ENCODE assay signal across 8 mouse cellular contexts in the genomic region with DNA sequence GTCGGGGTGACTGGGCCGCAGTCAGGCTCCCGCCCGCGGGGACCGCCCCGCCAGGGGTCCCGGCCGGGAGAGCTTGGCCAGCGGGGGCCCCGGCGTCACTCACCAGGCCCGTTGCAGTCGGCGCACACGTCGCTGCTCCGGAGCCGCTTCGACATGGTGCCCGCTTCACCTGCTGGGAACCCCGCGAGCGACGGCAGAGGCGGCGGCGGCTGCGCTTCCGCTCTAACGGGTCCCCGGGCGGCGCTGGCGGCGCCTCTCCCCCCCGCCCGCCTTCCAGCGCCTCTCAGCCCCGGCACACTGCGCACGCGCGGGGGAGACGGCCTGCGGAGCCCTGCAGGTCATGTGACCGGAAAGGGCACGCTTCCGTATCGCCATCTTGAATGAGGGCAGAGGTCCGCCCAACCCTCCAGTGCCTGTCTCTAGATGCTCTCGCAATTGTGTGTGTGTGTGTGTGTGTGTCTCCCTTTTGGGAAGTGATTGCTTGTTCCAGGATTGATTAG. TPM values are rescaled to one million over a fixed set of nuclear protein-coding genes. Genes with fewer than 3 reads are reported as not detected.
DNase-seq lines count a peak whose midpoint lies in the region; ATAC-seq and TF ChIP-seq lines count a peak whose summit lies in the region.

No protein-coding gene starts in this region.

- peak overlapping the region; percentile 85 for H3K4me2 ChIP-seq in hindbrain, embryonic 13.5 days

- in situ Hi-C loops in Patski (cut with MboI; ENCODE audit: low pct_unique_long_range_greater_than_20kb) = no loop called here

- peak overlapping the region; percentile 99 for H3K9ac ChIP-seq in hindbrain, embryonic 13.5 days

- peak overlapping the region; percentile 95 for H3K27ac ChIP-seq in hindbrain, embryonic 13.5 days

- CTCF ChIA-PET in Patski (lab: Charles Lee) = no interaction called here

- no peak for TF ChIP-seq CTCF in Patski (IDR thresholded peaks at IDR 0.05)

- H3K4me3 ChIP-seq in hindbrain, embryonic 13.5 days = peak overlapping the region; percentile 99

- H3K4me1 ChIP-seq in hindbrain, embryonic 13.5 days (replicated peaks) = peaks cover 56% of the 10 kb centered on the region

- peak; percentile 82 for DNase-seq in Patski (ENCODE audit: low read depth, low spot score)
- peak; percentile 98 to 99 for DNase-seq in cerebellum, postnatal 14 days
- peak; percentile 93 to 95 for DNase-seq in frontal cortex, postnatal 14 days (ENCODE audit: low spot score in 2 of 2)
- peak; percentile 92 to 94 for DNase-seq in layer of hippocampus, postnatal 25 days (ENCODE audit: extremely low spot score in 1 of 2, low spot score in 1 of 2)
- DNase-seq in lung, postnatal 25 days (ENCODE audit: low spot score) = peak; percentile 98
- DNase-seq in retina, embryonic 14.5 days (ENCODE audit: low spot score) = peak; percentile 98
- peak; percentile 99 for DNase-seq in thymus, postnatal 4 days

- no peaks in the 10 kb centered on the region for H3K27me3 ChIP-seq in Patski
- no peaks in the 10 kb centered on the region for H3K27me3 ChIP-seq in hindbrain, embryonic 13.5 days

- under 1% methylated on average over 51 of the region's 52 CpGs for WGBS in hindbrain, embryonic 13.5 days

- H3K9me3 ChIP-seq in hindbrain, embryonic 13.5 days = no peaks in the 10 kb centered on the region

- H3K36me3 ChIP-seq in hindbrain, embryonic 13.5 days = no peaks in the 10 kb centered on the region

- ATAC-seq in Patski = peak; percentile 52
- peak; percentile 81 for ATAC-seq in hindbrain, embryonic 13.5 days (ENCODE audit: low FRiP score)

- POLR2A ChIA-PET in Patski (lab: Charles Lee) = interaction anchor here (0.6 to 1.4 kb wide), 5 partner anchors 28 to 384 kb away, joined by 3 to 5 read pairs (median 3); a partner anchor contains a TSS

RNA-seq across cellular contexts. Expression of a gene that starts 1.2 kb away (rescaled TPM):
- 144 TPM for polyA plus RNA-seq in Patski (2021)
- polyA plus RNA-seq in hindbrain, embryonic 13.5 days (2015; fragmentation: Nextera tagmentation; extraction: Ambion mirVana) = 37.5 and 39.6 TPM in 2 replicates
- total RNA-seq in layer of hippocampus, postnatal 25 days (2021) = 10 to 100 TPM; 41.1 to 43.1 TPM

RNA-seq across cellular contexts. Expression of a gene that starts 2.1 kb away (rescaled TPM):
- 53.6 TPM for polyA plus RNA-seq in Patski (2021)
- polyA plus RNA-seq in hindbrain, embryonic 13.5 days (2015; fragmentation: Nextera tagmentation; extraction: Ambion mirVana) = 45.4 and 49.7 TPM in 2 replicates
- total RNA-seq in layer of hippocampus, postnatal 25 days (2021) = 10 to 100 TPM; 35.9 to 47.2 TPM

RNA-seq across cellular contexts. Expression of a gene that starts 50.0 kb away (rescaled TPM):
- 40.7 TPM for polyA plus RNA-seq in Patski (2021)
- polyA plus RNA-seq in hindbrain, embryonic 13.5 days (2015; fragmentation: Nextera tagmentation; extraction: Ambion mirVana) = 261 and 279 TPM in 2 replicates
- 100 to 1,000 TPM; 162 to 172 TPM for total RNA-seq in layer of hippocampus, postnatal 25 days (2021)

Comparison
In these comparisons a context has a peak if more than half of its experiments do, and no peak if none do; other contexts are left out.
1. Peak in every context shown above with its lines: DNase-seq, ATAC-seq, H3K4me3 ChIP-seq and H3K27ac ChIP-seq.